Mouse (Mus musculus): ENCODE data around the gene Ifit2. TPM values are rescaled to one million over a fixed set of nuclear protein-coding genes. Genes with fewer than 3 reads are reported as not detected.

Ifit2 gene
- 3.3 and 4.4 TPM in 2 replicates for polyA plus RNA-seq (2021; fragmentation: Nextera tagmentation)
- long read RNA-seq, experiment 1, transcript Ifit2-201 (3 exons, 3,818 nt): major isoform, 16 of 39 reads
- long read RNA-seq, experiment 1, partial matches to known transcripts: 5 of 39 reads
- long read RNA-seq, experiment 1, other reads (novel, unspliced or antisense): 14 of 39 reads
- long read RNA-seq, experiment 2, partial matches to known transcripts: 2 of 12 reads
- long read RNA-seq, experiment 2, other reads (novel, unspliced or antisense): 7 of 12 reads

GRCm38 (mm10) chr19:34550534-34551223, at the start of gene Ifit2:
Gene Ifit2 (plus strand): TSS chr19:34550694.

GRCm38 (mm10) chr19:34526941-34527682, 23.4 kb upstream of the Ifit2 start, which contains the start of gene Lipa:
Gene Lipa (minus strand): TSS chr19:34527474.

GRCm38 (mm10) chr19:34583126-34583766, 32.8 kb downstream of the Ifit2 start, which contains the start of gene Ifit3:
Gene Ifit3 (plus strand): TSS chr19:34583531.

GRCm38 (mm10) chr19:34601888-34602287, 51.4 kb downstream of the Ifit2 start, which contains the start of gene Ifit1bl1:
Gene Ifit1bl1 (minus strand): TSS chr19:34601956.

GRCm38 (mm10) chr19:34607237-34608051, 57.0 kb downstream of the Ifit2 start, which contains the start of gene Ifit3b:
Gene Ifit3b (plus strand): TSS chr19:34607970.

Other genes starting within 250 kb of the Ifit2 start
- gene Ch25h, start 75.5 kb upstream of the Ifit2 start, polyA plus RNA-seq (2021; fragmentation: Nextera tagmentation): 0.75 and 0.87 TPM in 2 replicates
- 11.2 TPM in 2 replicates for gene Lipa, start 23.2 kb upstream of the Ifit2 start, polyA plus RNA-seq (2021; fragmentation: Nextera tagmentation)
- gene Ifit3, start 32.8 kb downstream of the Ifit2 start, polyA plus RNA-seq (2021; fragmentation: Nextera tagmentation): 15.9 and 26.3 TPM in 2 replicates
- gene Ifit1bl1, start 51.3 kb downstream of the Ifit2 start, polyA plus RNA-seq (2021; fragmentation: Nextera tagmentation): 3.1 and 4.2 TPM in 2 replicates
- 6.3 and 9.0 TPM in 2 replicates for gene Ifit3b, start 57.3 kb downstream of the Ifit2 start, polyA plus RNA-seq (2021; fragmentation: Nextera tagmentation)
- gene Ifit1bl2, start 90.0 kb downstream of the Ifit2 start, polyA plus RNA-seq (2021; fragmentation: Nextera tagmentation): 0.68 and 0.70 TPM in 2 replicates
- gene Ifit1, start 90.2 kb downstream of the Ifit2 start, polyA plus RNA-seq (2021; fragmentation: Nextera tagmentation): 2.2 and 3.4 TPM in 2 replicates
- gene Slc16a12, start 196.6 kb downstream of the Ifit2 start, polyA plus RNA-seq (2021; fragmentation: Nextera tagmentation): 0.53 and 0.66 TPM in 2 replicates